8 mouse cellular contexts compared by ENCODE assay signal in genomic region chr7:29954731-29955130, GRCm38 (mm10). TPM values are rescaled to one million over a fixed set of nuclear protein-coding genes. Genes with fewer than 3 reads are reported as not detected.
DNase-seq lines count a peak whose midpoint lies in the region; ATAC-seq and TF ChIP-seq lines count a peak whose summit lies in the region.

No protein-coding gene starts in this region.

- H3K27me3 ChIP-seq in embryonic facial prominence, embryonic 15.5 days, result no peaks in the 10 kb centered on the region
- H3K27me3 ChIP-seq in hindbrain, embryonic 12.5 days, result no peaks in the 10 kb centered on the region
- no peaks in the 10 kb centered on the region for H3K27me3 ChIP-seq in liver, embryonic 11.5 days (replicated peaks; ENCODE audit: control insufficient read depth, insufficient read depth, low read length)

- peak; percentile 60 for TF ChIP-seq CTCF in left cerebral cortex, adult 2 months (IDR thresholded peaks at IDR 0.05)

- peak overlapping the region; percentile 68 for H3K4me2 ChIP-seq in embryonic facial prominence, embryonic 15.5 days (replicated peaks)
- peak overlapping the region; percentile 61 for H3K4me2 ChIP-seq in hindbrain, embryonic 12.5 days (replicated peaks)
- peak overlapping the region; percentile 80 for H3K4me2 ChIP-seq in liver, embryonic 11.5 days

- 18% methylated on average over 4 of the region's 4 CpGs for WGBS in embryonic facial prominence, embryonic 15.5 days
- 22% methylated on average over 4 of the region's 4 CpGs for whole genome bisulfite sequencing in hindbrain, embryonic 12.5 days
- 15% methylated on average over 4 of the region's 4 CpGs for WGBS in liver, embryonic 11.5 days

- H3K4me1 ChIP-seq in embryonic facial prominence, embryonic 15.5 days, result peaks cover 8% of the 10 kb centered on the region; the same call in 1 of the 2 replicates
- no peaks in the 10 kb centered on the region; the same call in 1 of the 2 replicates for H3K4me1 ChIP-seq in hindbrain, embryonic 12.5 days
- peaks cover 3% of the 10 kb centered on the region; the same call in 1 of the 2 replicates for H3K4me1 ChIP-seq in liver, embryonic 11.5 days (replicated peaks; ENCODE audit: control insufficient read depth, insufficient read depth, low read length)

- peaks cover 8% of the 10 kb centered on the region; the same call in 1 of the 2 replicates for H3K36me3 ChIP-seq in embryonic facial prominence, embryonic 15.5 days
- H3K36me3 ChIP-seq in hindbrain, embryonic 12.5 days, result peaks cover 5% of the 10 kb centered on the region; the same call in 1 of the 2 replicates
- peaks cover 5% of the 10 kb centered on the region; the same call in 1 of the 2 replicates for H3K36me3 ChIP-seq in liver, embryonic 11.5 days (ENCODE audit: control insufficient read depth, insufficient read depth, low read length)

- peak overlapping the region; percentile 88 for H3K4me3 ChIP-seq in left cerebral cortex, adult 2 months
- peak overlapping the region; percentile 80 for H3K4me3 ChIP-seq in embryonic facial prominence, embryonic 15.5 days (replicated peaks)
- H3K4me3 ChIP-seq in hindbrain, embryonic 12.5 days, result peak overlapping the region; percentile 77; the same call in 1 of the 2 replicates
- H3K4me3 ChIP-seq in liver, embryonic 11.5 days (ENCODE audit: low read depth, low read length), result peak overlapping the region; percentile 71

- no peak for ATAC-seq in embryonic facial prominence, embryonic 15.5 days (ENCODE audit: insufficient number of reproducible peaks, low FRiP score, low TSS enrichment, low read depth)
- ATAC-seq in hindbrain, embryonic 12.5 days (ENCODE audit: low FRiP score), result no peak
- ATAC-seq in liver, embryonic 11.5 days (replicated peaks; ENCODE audit: low FRiP score), result no peak

- H3K27ac ChIP-seq in left cerebral cortex, adult 2 months, result no peak overlapping the region
- H3K27ac ChIP-seq in embryonic facial prominence, embryonic 15.5 days (replicated peaks), result no peak overlapping the region
- H3K27ac ChIP-seq in hindbrain, embryonic 12.5 days, result no peak overlapping the region
- peak overlapping the region; percentile 90; the same call in 1 of the 2 replicates for H3K27ac ChIP-seq in liver, embryonic 11.5 days (ENCODE audit: low read depth, low read length)

- no peak for DNase-seq in left cerebral cortex, adult 2 months (ENCODE audit: extremely low spot score in 1 of 2, low spot score in 2 of 2)
- DNase-seq in left cerebral cortex, adult 11 months (ENCODE audit: low spot score), result no peak
- peak; percentile 63 for DNase-seq in adrenal gland, postnatal 10 days
- no peak for DNase-seq in liver, embryonic 11.5 days (ENCODE audit: low spot score)
- DNase-seq in naive thymus-derived CD4-positive, alpha-beta T cell, adult 2 months (ENCODE audit: low read depth), result peak; percentile 65
- no peak for DNase-seq in left cerebral cortex, adult 9 months (ENCODE audit: low spot score in 2 of 2)

- H3K9me3 ChIP-seq in embryonic facial prominence, embryonic 15.5 days (replicated peaks), result no peaks in the 10 kb centered on the region
- H3K9me3 ChIP-seq in hindbrain, embryonic 12.5 days (replicated peaks), result no peaks in the 10 kb centered on the region
- no peaks in the 10 kb centered on the region for H3K9me3 ChIP-seq in liver, embryonic 11.5 days (ENCODE audit: control insufficient read depth, low read length)

- no peak overlapping the region for H3K9ac ChIP-seq in embryonic facial prominence, embryonic 15.5 days
- no peak overlapping the region for H3K9ac ChIP-seq in hindbrain, embryonic 12.5 days
- peak overlapping the region; percentile 94 for H3K9ac ChIP-seq in liver, embryonic 11.5 days (ENCODE audit: low read depth, low read length)

- intact Hi-C loops in left cerebral cortex, adult 2 months (cut with DNase I), result loop anchor here (2.0 to 5.0 kb wide), 2 partner anchors 28 to 138 kb away; partner anchors contain the start of genes Gm26920, Zfp260, Zfp566 and Zfp568

RNA-seq across cellular contexts. Expression of gene Zfp74, which starts 0.8 kb away (rescaled TPM):
- total RNA-seq in left cerebral cortex, adult 2 months (2021), result 10 to 100 TPM; 17.4 to 19.0 TPM
- 10 to 100 TPM in 1 of 2 experiments, 1 to 10 TPM in 1; 7.3 to 11.4 TPM for total RNA-seq in adrenal gland, postnatal 10 days (2021)
- polyA plus RNA-seq in embryonic facial prominence, embryonic 15.5 days (2015; fragmentation: Nextera tagmentation; extraction: Ambion mirVana), result 9.1 and 11.4 TPM in 2 replicates
- 16.4 and 17.2 TPM in 2 replicates for polyA plus RNA-seq in hindbrain, embryonic 12.5 days (2016; fragmentation: Nextera tagmentation; extraction: Ambion mirVana)
- polyA plus RNA-seq in liver, embryonic 11.5 days (2014; fragmentation: Nextera tagmentation; extraction: Ambion mirVana), result 6.7 and 7.0 TPM in 2 replicates

RNA-seq across cellular contexts. Expression of gene Zfp568, which starts 29.0 kb away (rescaled TPM):
- 1 to 10 TPM; 3.6 to 3.9 TPM for total RNA-seq in left cerebral cortex, adult 2 months (2021)
- total RNA-seq in adrenal gland, postnatal 10 days (2021), result 10 to 100 TPM; 17.0 to 19.8 TPM
- 18.4 and 22.6 TPM in 2 replicates for polyA plus RNA-seq in embryonic facial prominence, embryonic 15.5 days (2015; fragmentation: Nextera tagmentation; extraction: Ambion mirVana)
- 13.2 and 14.9 TPM in 2 replicates for polyA plus RNA-seq in hindbrain, embryonic 12.5 days (2016; fragmentation: Nextera tagmentation; extraction: Ambion mirVana)
- 23.6 and 25.3 TPM in 2 replicates for polyA plus RNA-seq in liver, embryonic 11.5 days (2014; fragmentation: Nextera tagmentation; extraction: Ambion mirVana)

RNA-seq across cellular contexts. Expression of gene Zfp383, which starts 46.7 kb away (rescaled TPM):
- total RNA-seq in left cerebral cortex, adult 2 months (2021), result 1 to 10 TPM; 8.9 to 9.6 TPM
- total RNA-seq in adrenal gland, postnatal 10 days (2021), result 1 to 10 TPM; 6.6 to 8.1 TPM
- polyA plus RNA-seq in embryonic facial prominence, embryonic 15.5 days (2015; fragmentation: Nextera tagmentation; extraction: Ambion mirVana), result 5.0 and 5.3 TPM in 2 replicates
- 7.0 and 8.5 TPM in 2 replicates for polyA plus RNA-seq in hindbrain, embryonic 12.5 days (2016; fragmentation: Nextera tagmentation; extraction: Ambion mirVana)
- polyA plus RNA-seq in liver, embryonic 11.5 days (2014; fragmentation: Nextera tagmentation; extraction: Ambion mirVana), result 2.2 and 2.3 TPM in 2 replicates

RNA-seq across cellular contexts. Expression of gene Zfp27, which starts 48.4 kb away (rescaled TPM):
- 10 to 100 TPM; 22.3 to 23.8 TPM for total RNA-seq in left cerebral cortex, adult 2 months (2021)
- total RNA-seq in adrenal gland, postnatal 10 days (2021), result 10 to 100 TPM; 10.6 to 13.0 TPM
- polyA plus RNA-seq in embryonic facial prominence, embryonic 15.5 days (2015; fragmentation: Nextera tagmentation; extraction: Ambion mirVana), result 11.8 and 11.9 TPM in 2 replicates
- 14.9 and 15.3 TPM in 2 replicates for polyA plus RNA-seq in hindbrain, embryonic 12.5 days (2016; fragmentation: Nextera tagmentation; extraction: Ambion mirVana)
- 4.9 and 5.8 TPM in 2 replicates for polyA plus RNA-seq in liver, embryonic 11.5 days (2014; fragmentation: Nextera tagmentation; extraction: Ambion mirVana)

Comparison
In these comparisons a context has a peak if more than half of its experiments do, and no peak if none do; other contexts are left out.
1. DNase-seq: peak in adrenal gland, postnatal 10 days (single experiment) and naive thymus-derived CD4-positive, alpha-beta T cell, adult 2 months (single experiment); none in left cerebral cortex, adult 2 months (0 of 2), left cerebral cortex, adult 11 months (single experiment), liver, embryonic 11.5 days (single experiment) and left cerebral cortex, adult 9 months (0 of 2).
2. Peak in every context shown above with its lines, with median percentiles within 50 percentile points of each other: H3K4me3 ChIP-seq and H3K4me2 ChIP-seq.